In genomic region chr8:93012226-93012625, GRCm38 (mm10) we compare ENCODE assay signal across 12 mouse cellular contexts. TPM values are rescaled to one million over a fixed set of nuclear protein-coding genes. Genes with fewer than 3 reads are reported as not detected.
DNase-seq lines count a peak whose midpoint lies in the region; ATAC-seq and TF ChIP-seq lines count a peak whose summit lies in the region.
"Had no signal": no experiment of that assay in that cellular context is flagged by ENCODE, and none has a peak within 500 bp of the region (broad histone marks: within the 10 kb centered on the region; RNA-seq: fewer than 3 reads in every experiment).

No protein-coding gene starts in this region.

- no peaks in the 10 kb centered on the region for H3K9me3 ChIP-seq in hindbrain, embryonic 11.5 days (ENCODE audit: control insufficient read depth, low read length)
- H3K9me3 ChIP-seq in hindbrain, embryonic 12.5 days (replicated peaks), result no peaks in the 10 kb centered on the region
- H3K9me3 ChIP-seq in lung, embryonic 14.5 days (ENCODE audit: low read depth, low read length), result no peaks in the 10 kb centered on the region
- H3K9me3 ChIP-seq: heart, embryonic 10.5 days; hindbrain, embryonic 13.5 days; limb, embryonic 15.5 days had no signal

- TF ChIP-seq CTCF in lung, embryonic 14.5 days (IDR thresholded peaks at IDR 0.05; ENCODE audit: low read depth), result peak; percentile 57

- H3K27ac ChIP-seq in hindbrain, embryonic 11.5 days (ENCODE audit: low read depth, low read length), result no peak overlapping the region
- H3K27ac ChIP-seq in hindbrain, embryonic 12.5 days, result no peak overlapping the region
- no peak overlapping the region for H3K27ac ChIP-seq in lung, embryonic 14.5 days (ENCODE audit: low read depth)
- H3K27ac ChIP-seq: heart, embryonic 10.5 days; hindbrain, embryonic 13.5 days; limb, embryonic 15.5 days had no signal

- ATAC-seq in hindbrain, embryonic 11.5 days (ENCODE audit: low FRiP score), result no peak
- ATAC-seq in hindbrain, embryonic 12.5 days (ENCODE audit: low FRiP score), result no peak
- ATAC-seq in lung, embryonic 14.5 days (ENCODE audit: insufficient read depth), result no peak
- peak; percentile 28; the same call in 1 of the 2 replicates for ATAC-seq in granulocyte monocyte progenitor cell, adult 5-6 weeks (replicated peaks; ENCODE audit: poor library complexity, severe bottlenecking)
- no peak for ATAC-seq in inflammation-experienced regulatory T-cells, adult 6 months

- 75% methylated on average over 6 of the region's 6 CpGs for WGBS in hindbrain, embryonic 11.5 days
- WGBS in hindbrain, embryonic 12.5 days, result 79% methylated on average over 6 of the region's 6 CpGs
- WGBS in lung, embryonic 14.5 days, result 75% methylated on average over 6 of the region's 6 CpGs

- H3K4me2 ChIP-seq in hindbrain, embryonic 11.5 days (replicated peaks; ENCODE audit: low read depth, low read length), result no peak overlapping the region
- H3K4me2 ChIP-seq in hindbrain, embryonic 12.5 days (replicated peaks), result no peak overlapping the region
- H3K4me2 ChIP-seq in lung, embryonic 14.5 days, result no peak overlapping the region
- H3K4me2 ChIP-seq: hindbrain, embryonic 13.5 days; limb, embryonic 15.5 days had no signal

- H3K9ac ChIP-seq in hindbrain, embryonic 11.5 days (ENCODE audit: low read depth, low read length), result no peak overlapping the region
- no peak overlapping the region for H3K9ac ChIP-seq in hindbrain, embryonic 12.5 days
- no peak overlapping the region for H3K9ac ChIP-seq in lung, embryonic 14.5 days
- H3K9ac ChIP-seq: hindbrain, embryonic 13.5 days; limb, embryonic 15.5 days had no signal

- H3K27me3 ChIP-seq in hindbrain, embryonic 11.5 days (ENCODE audit: control insufficient read depth, insufficient read depth, low read length), result no peaks in the 10 kb centered on the region
- H3K27me3 ChIP-seq in hindbrain, embryonic 12.5 days, result no peaks in the 10 kb centered on the region
- no peaks in the 10 kb centered on the region for H3K27me3 ChIP-seq in lung, embryonic 14.5 days (ENCODE audit: insufficient read depth, low read length)
- H3K27me3 ChIP-seq: hindbrain, embryonic 13.5 days; limb, embryonic 15.5 days had no signal

- no peak overlapping the region for H3K4me3 ChIP-seq in hindbrain, embryonic 11.5 days (ENCODE audit: low read depth, low read length)
- H3K4me3 ChIP-seq in hindbrain, embryonic 12.5 days, result no peak overlapping the region
- no peak overlapping the region for H3K4me3 ChIP-seq in lung, embryonic 14.5 days (ENCODE audit: low read depth, low read length)
- H3K4me3 ChIP-seq: heart, embryonic 10.5 days; hindbrain, embryonic 13.5 days; limb, embryonic 15.5 days had no signal

- no peaks in the 10 kb centered on the region for H3K36me3 ChIP-seq in hindbrain, embryonic 11.5 days (ENCODE audit: control insufficient read depth, insufficient read depth, low read length)
- no peaks in the 10 kb centered on the region for H3K36me3 ChIP-seq in hindbrain, embryonic 12.5 days
- H3K36me3 ChIP-seq in lung, embryonic 14.5 days (ENCODE audit: insufficient read depth), result no peaks in the 10 kb centered on the region
- H3K36me3 ChIP-seq: heart, embryonic 10.5 days; hindbrain, embryonic 13.5 days; limb, embryonic 15.5 days had no signal

- no peaks in the 10 kb centered on the region for H3K4me1 ChIP-seq in hindbrain, embryonic 11.5 days (replicated peaks; ENCODE audit: control insufficient read depth, insufficient read depth, low read length)
- H3K4me1 ChIP-seq in hindbrain, embryonic 12.5 days, result no peaks in the 10 kb centered on the region
- H3K4me1 ChIP-seq in lung, embryonic 14.5 days (ENCODE audit: insufficient read depth), result no peaks in the 10 kb centered on the region
- H3K4me1 ChIP-seq: hindbrain, embryonic 13.5 days; limb, embryonic 15.5 days had no signal

- DNase-seq in hindbrain, embryonic 11.5 days (ENCODE audit: low spot score), result peak; percentile 32
- peak; percentile 44 for DNase-seq in lung, embryonic 14.5 days
- DNase-seq in lung, postnatal 36 days, result no peak
- peak; percentile 30 for DNase-seq in R1 (ENCODE audit: low read depth, low spot score)
- DNase-seq in thymus, postnatal 25 days, result no peak

RNA-seq across cellular contexts. Expression of gene Ces1a, which starts 35.8 kb away (rescaled TPM):
- polyA plus RNA-seq in hindbrain, embryonic 11.5 days (2014; fragmentation: Nextera tagmentation; extraction: Ambion mirVana), result not detected in 2 replicates
- not detected in 2 replicates for polyA plus RNA-seq in hindbrain, embryonic 12.5 days (2016; fragmentation: Nextera tagmentation; extraction: Ambion mirVana)
- not detected in 2 replicates for polyA plus RNA-seq in lung, embryonic 14.5 days (2014; fragmentation: Nextera tagmentation; extraction: Ambion mirVana)
- total RNA-seq in granulocyte monocyte progenitor cell, adult 5-6 weeks (2014; fragmentation: Nextera tagmentation), result not detected in 2 replicates
- total RNA-seq in granulocyte monocyte progenitor cell, adult 5-6 weeks (2017), result not detected in 2 replicates
- polyA plus RNA-seq in inflammation-experienced regulatory T-cells, adult 6 months (2017; shearing (Covaris generic)), result not detected
- total RNA-seq: adrenal gland, postnatal 10 days had no signal
- polyA plus RNA-seq: hindbrain, embryonic 13.5 days; limb, embryonic 15.5 days had no signal

RNA-seq across cellular contexts. Expression of gene Slc6a2, which starts 52.3 kb away (rescaled TPM):
- 0.19 and 0.49 TPM in 2 replicates for polyA plus RNA-seq in hindbrain, embryonic 11.5 days (2014; fragmentation: Nextera tagmentation; extraction: Ambion mirVana)
- polyA plus RNA-seq in hindbrain, embryonic 12.5 days (2016; fragmentation: Nextera tagmentation; extraction: Ambion mirVana), result 1.8 and 2.0 TPM in 2 replicates
- 0.08 and 0.16 TPM in 2 replicates for polyA plus RNA-seq in lung, embryonic 14.5 days (2014; fragmentation: Nextera tagmentation; extraction: Ambion mirVana)
- not detected in 2 replicates for total RNA-seq in granulocyte monocyte progenitor cell, adult 5-6 weeks (2014; fragmentation: Nextera tagmentation)
- not detected in 2 replicates for total RNA-seq in granulocyte monocyte progenitor cell, adult 5-6 weeks (2017)
- not detected for polyA plus RNA-seq in inflammation-experienced regulatory T-cells, adult 6 months (2017; shearing (Covaris generic))

Comparison
In these comparisons a context has a peak if more than half of its experiments do, and no peak if none do; other contexts are left out.
1. DNase-seq: peak in hindbrain, embryonic 11.5 days (single experiment), lung, embryonic 14.5 days (single experiment) and R1 (single experiment); none in lung, postnatal 36 days (single experiment) and thymus, postnatal 25 days (single experiment).